Mouse (Mus musculus) spleen, postnatal 36 days (tissue): ENCODE data around the gene Dse.
"Not testable (repeated sequence)": the region's sequence is repeated elsewhere in the genome, so short reads cannot be mapped to it uniquely, and the experiment has no call there.

Experiments
- DNase-seq, 2 experiments: peaks; one replicate each; pipeline ENCODE4 v3.0.0; 2022; ENCODE audit warnings: low spot score in 2 of 2, mixed read lengths in 1 of 2

Gene Dse

GRCm38 (mm10) chr10:34207503-34207850 is at the start of gene Dse:
Gene Dse, minus strand, starts transcription at chr10:34207715.
- no peak for DNase-seq

- not testable (repeated sequence) for DNase-seq
Measured at GRCm38 (mm10) chr10:34252833-34253232, 45.3 kb upstream of the Dse start.

GRCm38 (mm10) chr10:34249594-34249993 is 42.1 kb upstream of the Dse start:
- no peak for DNase-seq

GRCm38 (mm10) chr10:34247757-34248156 is 40.2 kb upstream of the Dse start:
- no peak for DNase-seq

GRCm38 (mm10) chr10:34246106-34246505 is 38.6 kb upstream of the Dse start:
- no peak for DNase-seq

- DNase-seq: no peak
Measured at GRCm38 (mm10) chr10:34244745-34245144, 37.2 kb upstream of the Dse start.

GRCm38 (mm10) chr10:34238536-34238935 is 31.0 kb upstream of the Dse start:
- no peak for DNase-seq

- no peak for DNase-seq
Measured at GRCm38 (mm10) chr10:34236569-34236968, 29.1 kb upstream of the Dse start.

GRCm38 (mm10) chr10:34235384-34235783 is 27.9 kb upstream of the Dse start:
- DNase-seq: peak in 1 of 2 experiments; percentile 8

GRCm38 (mm10) chr10:34233931-34234745 is 26.6 kb upstream of the Dse start:
- no peak for DNase-seq

GRCm38 (mm10) chr10:34233418-34233817 is 25.9 kb upstream of the Dse start:
- no peak for DNase-seq

- no peak for DNase-seq
Measured at GRCm38 (mm10) chr10:34230121-34230675, 22.7 kb upstream of the Dse start.

- DNase-seq: no peak
Measured at GRCm38 (mm10) chr10:34229491-34229890, 22.0 kb upstream of the Dse start.

- no peak for DNase-seq
Measured at GRCm38 (mm10) chr10:34223660-34224059, 16.1 kb upstream of the Dse start.

- DNase-seq: no peak
Measured at GRCm38 (mm10) chr10:34221909-34222620, 14.6 kb upstream of the Dse start.

GRCm38 (mm10) chr10:34218191-34218590 is 10.7 kb upstream of the Dse start:
- no peak for DNase-seq

- DNase-seq: no peak
Measured at GRCm38 (mm10) chr10:34215667-34216066, 8.2 kb upstream of the Dse start.

GRCm38 (mm10) chr10:34209951-34210350 is 2.4 kb upstream of the Dse start:
- no peak for DNase-seq

GRCm38 (mm10) chr10:34208031-34208430 is 516 bp upstream of the Dse start:
- DNase-seq: no peak

- DNase-seq: peak; percentile 40 to 51
Measured at GRCm38 (mm10) chr10:34206783-34207502, 572 bp downstream of the Dse start.

- DNase-seq: peak; percentile 9 to 14
Measured at GRCm38 (mm10) chr10:34206436-34206782, 1.1 kb downstream of the Dse start.

GRCm38 (mm10) chr10:34205825-34206224 is 1.7 kb downstream of the Dse start:
- DNase-seq: no peak
